Mouse (Mus musculus) hindbrain, embryonic 14.5 days (tissue): ENCODE results near the gene Olfr1425. TPM values are rescaled to one million over a fixed set of nuclear protein-coding genes. Genes with fewer than 3 reads are reported as not detected.
"Not testable (repeated sequence)": the region's sequence is repeated elsewhere in the genome, so short reads cannot be mapped to it uniquely, and the experiment has no call there.

Experiments used
- ATAC-seq: fragments of 200-750 bp; cut with Nextera tagmentation; 2 replicates; pipeline ENCODE4 v1.8.0; 2017; ENCODE audit warnings: moderate number of reproducible peaks, mild to moderate bottlenecking, moderate TSS enrichment, moderate library complexity; ENCODE audit not compliant: low FRiP score
- DNase-seq: peaks from one replicate; pipeline ENCODE4 v3.0.0-alpha.2; 2015; ENCODE audit warnings: low spot score
- H3K27ac ChIP-seq: fragments of 300-500 bp; sonication (generic); 2 replicates; pipeline ENCODE4 v1.5.1; 2014; ENCODE audit warnings: mild to moderate bottlenecking, moderate library complexity
- H3K27me3 ChIP-seq: fragments of 300-500 bp; sonication (generic); 2 replicates; pipeline ENCODE4 v1.6.1; 2014; ENCODE audit warnings: mild to moderate bottlenecking, low read length, mixed read lengths; ENCODE audit not compliant: control insufficient read depth, insufficient read depth
- H3K36me3 ChIP-seq: fragments of 300-500 bp; sonication (generic); replicated peaks from 2 replicates; pipeline ENCODE4 v1.6.1; 2014; ENCODE audit not compliant: control insufficient read depth, insufficient read depth
- H3K4me1 ChIP-seq: fragments of 300-500 bp; sonication (generic); replicated peaks from 2 replicates; pipeline ENCODE4 v1.6.1; 2014; ENCODE audit warnings: antibody characterized with exemption, low read length, mixed read lengths; ENCODE audit not compliant: control insufficient read depth, insufficient read depth
- H3K4me2 ChIP-seq: fragments of 300-500 bp; sonication (generic); replicated peaks from 2 replicates; pipeline ENCODE4 v1.6.1; 2014; ENCODE audit warnings: mild to moderate bottlenecking, moderate library complexity
- H3K4me3 ChIP-seq: fragments of 300-500 bp; sonication (generic); replicated peaks from 2 replicates; pipeline ENCODE4 v1.5.1; 2014; ENCODE audit warnings: mild to moderate bottlenecking, low read length
- H3K9ac ChIP-seq: fragments of 300-500 bp; sonication (generic); 2 replicates; pipeline ENCODE4 v1.6.1; 2014
- H3K9me3 ChIP-seq: fragments of 300-500 bp; sonication (generic); 2 replicates; pipeline ENCODE4 v1.6.1; 2016; ENCODE audit warnings: low read length; ENCODE audit not compliant: control insufficient read depth
- WGBS: fragments of 180-500 bp; shearing (Covaris S2); extraction: QIAGEN DNeasy Blood & Tissue Kit; methylation state at CpG from one replicate; pipeline ENCODE4 v1.1.7; 2014; 5-methylcytosine and 5-hydroxymethylcytosine counted together
- polyA plus RNA-seq: library from polyadenylated mRNA; unstranded; fragments of >200 nt; fragmentation: Nextera tagmentation; extraction: Ambion mirVana; gene quantifications from 2 replicates; pipeline ENCODE4 v1.2.1, GENCODE M21; 2014

The Olfr1425 gene
- not detected in 2 replicates for polyA plus RNA-seq

DNA sequence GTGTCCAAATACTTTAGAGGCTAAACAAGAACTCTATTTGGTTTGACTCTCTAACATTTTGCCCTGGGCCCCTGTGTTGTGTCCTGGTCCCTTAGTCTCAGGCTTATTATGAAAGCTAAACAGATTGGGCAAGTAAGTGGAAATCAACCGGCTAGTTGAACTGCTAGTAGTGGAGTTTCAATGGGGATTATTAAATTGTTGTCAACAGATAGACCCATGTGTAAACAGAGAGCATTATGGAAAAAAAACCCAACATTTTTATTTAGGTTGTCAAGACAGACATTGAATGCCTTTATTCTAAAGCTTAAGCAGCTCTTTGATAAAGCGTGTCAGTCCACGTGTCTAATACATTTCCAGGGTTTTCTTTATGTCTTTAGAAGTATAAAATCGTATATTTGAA, at the start of gene Olfr1425:
TSS of gene Olfr1425 (minus strand) at position 101 of the 400 bp plus-strand sequence.
- not testable (repeated sequence) for H3K36me3 ChIP-seq, H3K27me3 ChIP-seq, H3K4me3 ChIP-seq, DNase-seq, H3K27ac ChIP-seq, H3K9me3 ChIP-seq, H3K9ac ChIP-seq, H3K4me2 ChIP-seq, H3K4me1 ChIP-seq, ATAC-seq
- whole genome bisulfite sequencing = 86% methylated on average over 4 of the region's 4 CpGs

DNA sequence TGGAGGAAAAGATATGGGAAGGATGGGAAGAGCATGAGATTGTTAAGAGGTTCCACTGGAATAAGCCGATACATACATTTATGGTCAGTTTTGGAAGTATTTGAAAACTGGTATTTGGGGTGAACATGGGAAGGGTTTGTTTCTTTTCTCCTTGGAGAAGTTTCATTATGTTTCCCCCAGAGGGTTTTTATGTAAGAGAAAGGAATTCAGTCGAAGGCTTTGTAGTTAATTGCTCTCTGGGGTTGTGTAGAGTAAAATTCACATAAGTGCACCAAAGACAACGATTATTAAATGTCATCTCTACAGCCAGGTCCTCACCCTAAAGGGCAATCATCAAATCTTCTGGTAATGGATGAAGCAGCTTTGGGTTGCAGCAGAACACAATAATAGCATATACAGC, 45.6 kb upstream of the Olfr1425 start, which contains the start of gene Olfr76:
TSS of gene Olfr76 (minus strand) at position 101 of the 400 bp plus-strand sequence.
- ATAC-seq (no peak), DNase-seq (no peak)
- 79% methylated on average over 3 of the region's 3 CpGs for WGBS
- Histone ChIP-seq H3K36me3 (no peaks in the 10 kb centered on the region), H3K4me1 (no peaks in the 10 kb centered on the region), H3K27ac (no peak within 1 kb of the TSS), H3K4me2 (no peak within 1 kb of the TSS), H3K27me3 (no peaks in the 10 kb centered on the region), H3K4me3 (no peak within 1 kb of the TSS), H3K9me3 (no peaks in the 10 kb centered on the region), H3K9ac (no peak within 1 kb of the TSS)

DNA sequence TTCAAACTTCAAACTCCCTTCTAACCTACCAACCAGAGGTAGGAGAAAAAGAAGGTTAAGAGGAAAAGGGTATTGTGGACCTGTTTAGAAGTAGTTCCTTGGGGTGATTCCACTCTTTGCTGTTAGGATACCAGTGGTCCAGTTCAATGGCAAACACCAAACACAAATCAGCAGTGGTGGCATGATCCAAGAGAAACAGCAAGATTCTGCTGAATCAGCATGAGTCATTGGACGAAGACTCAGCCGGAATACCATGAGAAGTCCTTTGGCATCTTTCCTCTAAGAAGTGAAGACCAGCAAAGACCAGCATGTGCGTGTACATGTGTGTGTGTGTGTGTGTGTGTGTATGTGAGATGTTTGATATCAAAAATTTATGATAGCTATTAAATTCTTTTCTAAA, 38.9 kb upstream of the Olfr1425 start:
- Histone ChIP-seq H3K4me3 (no peak overlapping the region), H3K27ac (no peak overlapping the region), H3K9me3 (no peaks in the 10 kb centered on the region), H3K4me1 (no peaks in the 10 kb centered on the region), H3K36me3 (no peaks in the 10 kb centered on the region), H3K9ac (no peak overlapping the region), H3K4me2 (no peak overlapping the region), H3K27me3 (no peaks in the 10 kb centered on the region)
- DNase-seq (no peak), ATAC-seq (no peak)
- WGBS = 94% methylated on average over 3 of the region's 3 CpGs

DNA sequence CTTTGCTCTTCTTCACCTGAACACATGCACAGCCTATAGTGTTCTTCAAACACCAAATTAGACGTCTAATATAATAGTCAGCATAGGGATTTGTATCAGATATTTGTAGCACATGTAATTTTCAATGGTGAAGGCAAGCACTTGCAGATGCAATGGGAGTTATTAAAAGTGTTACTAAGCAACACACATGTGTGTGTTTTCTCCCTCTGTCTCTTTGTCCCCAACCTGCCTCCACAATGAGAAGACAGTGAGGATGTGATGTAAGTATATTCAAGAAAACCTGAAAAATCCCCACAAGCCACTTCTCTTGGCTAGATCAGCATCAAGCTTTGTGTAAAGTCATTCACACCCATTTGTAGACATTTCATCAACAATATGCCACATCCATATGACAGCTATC, 38.3 kb upstream of the Olfr1425 start, which contains the start of gene Olfr1428:
TSS of gene Olfr1428 (minus strand) at position 101 of the 400 bp plus-strand sequence.
- Histone ChIP-seq H3K9ac (no peak within 1 kb of the TSS), H3K27me3 (no peaks in the 10 kb centered on the region), H3K27ac (no peak within 1 kb of the TSS), H3K4me3 (no peak within 1 kb of the TSS), H3K4me1 (no peaks in the 10 kb centered on the region), H3K9me3 (no peaks in the 10 kb centered on the region), H3K4me2 (no peak within 1 kb of the TSS), H3K36me3 (no peaks in the 10 kb centered on the region)
- no peak for ATAC-seq
- 84% methylated on average over 1 of the region's 1 CpGs for WGBS
- DNase-seq = no peak

DNA sequence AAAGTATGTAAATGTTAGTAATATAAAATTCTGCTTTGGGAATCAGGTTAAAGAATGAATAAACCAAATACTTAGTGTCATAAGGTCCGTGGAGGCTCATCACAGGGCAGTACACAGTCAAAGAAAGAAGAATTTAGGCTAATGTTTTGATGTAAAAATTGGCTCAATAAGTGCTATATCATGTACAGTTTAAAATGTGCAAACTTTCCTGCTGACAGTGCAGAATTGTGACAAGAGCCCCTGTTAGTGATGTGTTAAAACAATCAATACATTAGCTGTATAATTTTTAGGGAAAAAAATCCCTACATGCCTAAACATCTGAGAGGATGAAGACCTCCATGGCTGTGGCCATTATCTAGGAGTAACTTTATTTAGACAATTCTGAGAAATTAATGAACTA, 36.3 kb upstream of the Olfr1425 start:
- no peak overlapping the region for H3K27ac ChIP-seq
- no peaks in the 10 kb centered on the region for H3K36me3 ChIP-seq
- no peaks in the 10 kb centered on the region for H3K9me3 ChIP-seq
- H3K4me1 ChIP-seq = no peaks in the 10 kb centered on the region
- WGBS = 70% methylated on average over 1 of the region's 1 CpGs
- no peak overlapping the region for H3K9ac ChIP-seq
- H3K4me3 ChIP-seq = no peak overlapping the region
- no peak for DNase-seq
- no peaks in the 10 kb centered on the region for H3K27me3 ChIP-seq
- no peak overlapping the region for H3K4me2 ChIP-seq
- ATAC-seq = no peak

DNA sequence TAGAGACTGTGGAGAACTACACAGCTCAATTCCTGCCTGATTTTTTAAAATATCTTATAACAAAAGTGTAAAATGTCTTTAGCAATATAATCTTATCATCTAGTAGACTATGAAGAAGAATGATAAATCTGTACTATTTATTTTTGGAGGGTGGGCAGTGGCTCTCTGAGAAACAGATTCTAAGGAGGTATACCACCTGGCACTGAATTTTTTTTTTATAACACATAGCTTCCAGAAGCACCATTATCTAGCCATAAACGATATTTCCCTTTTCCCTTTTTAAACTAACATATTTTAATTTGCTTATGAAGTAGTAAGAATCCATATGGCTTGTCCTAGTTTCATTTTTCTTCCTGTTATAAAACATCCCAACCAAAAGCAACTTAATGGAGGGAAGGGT, 27.0 kb upstream of the Olfr1425 start:
- H3K36me3 ChIP-seq = no peaks in the 10 kb centered on the region
- no peak for ATAC-seq
- no peak for DNase-seq
- no peaks in the 10 kb centered on the region for H3K9me3 ChIP-seq
- no peak overlapping the region for H3K4me2 ChIP-seq
- no peaks in the 10 kb centered on the region for H3K4me1 ChIP-seq
- WGBS = 61% methylated on average over 1 of the region's 1 CpGs
- H3K27ac ChIP-seq = no peak overlapping the region
- no peaks in the 10 kb centered on the region for H3K27me3 ChIP-seq
- H3K4me3 ChIP-seq = no peak overlapping the region
- no peak overlapping the region for H3K9ac ChIP-seq

DNA sequence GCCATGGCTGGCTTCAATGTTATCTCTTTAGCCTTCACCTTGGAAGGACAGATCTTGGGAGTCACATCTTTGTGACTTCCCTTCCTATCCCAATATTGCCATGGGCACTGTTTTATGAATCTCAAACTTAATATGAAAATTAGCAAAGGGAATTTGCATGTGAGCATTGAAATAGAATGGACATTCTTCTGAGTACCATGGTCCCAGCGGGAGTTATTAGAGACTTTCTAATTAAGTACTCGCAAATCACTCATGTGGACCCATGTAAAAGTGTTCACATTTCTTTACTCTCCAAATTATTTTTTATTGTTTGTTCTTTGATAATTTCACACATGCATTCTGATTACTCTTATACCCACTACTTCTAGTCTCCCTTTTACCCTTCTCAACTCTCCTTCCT, 25.7 kb upstream of the Olfr1425 start, which contains the start of gene Olfr1427:
TSS of gene Olfr1427 (minus strand) at position 101 of the 400 bp plus-strand sequence.
- H3K27me3 ChIP-seq = no peaks in the 10 kb centered on the region
- H3K36me3 ChIP-seq = no peaks in the 10 kb centered on the region
- H3K9me3 ChIP-seq = no peaks in the 10 kb centered on the region
- 91% methylated on average over 2 of the region's 2 CpGs for WGBS
- ATAC-seq (no peak), DNase-seq (no peak)
- no peak within 1 kb of the TSS for H3K4me2 ChIP-seq
- H3K4me1 ChIP-seq = no peaks in the 10 kb centered on the region
- H3K27ac ChIP-seq = no peak within 1 kb of the TSS
- H3K4me3 ChIP-seq = no peak within 1 kb of the TSS
- no peak within 1 kb of the TSS for H3K9ac ChIP-seq

DNA sequence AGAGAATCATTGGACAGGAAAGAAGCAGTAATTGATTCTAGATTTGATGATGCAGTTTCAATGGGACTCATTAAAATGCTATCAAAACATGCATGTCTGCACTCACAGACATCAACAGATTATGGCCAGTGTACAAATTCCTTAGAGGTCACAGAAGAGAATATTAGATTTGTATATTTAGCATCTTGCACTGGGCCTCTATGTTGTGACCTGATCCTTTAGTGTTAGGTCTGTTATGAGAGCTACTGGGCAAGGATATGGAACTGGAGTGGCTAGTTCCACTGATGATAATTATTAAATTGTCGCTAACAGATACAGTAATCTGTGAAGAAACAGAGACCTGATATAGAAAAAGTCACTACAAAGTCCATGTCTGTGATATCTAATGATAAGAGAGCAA, 14.4 kb upstream of the Olfr1425 start, which contains the start of gene Olfr1426:
TSS of gene Olfr1426 (minus strand) at position 101 of the 400 bp plus-strand sequence.
- Histone ChIP-seq H3K27me3 (no peaks in the 10 kb centered on the region), H3K36me3 (no peaks in the 10 kb centered on the region), H3K9ac (no peak within 1 kb of the TSS), H3K27ac (no peak within 1 kb of the TSS), H3K4me3 (no peak within 1 kb of the TSS), H3K4me2 (no peak within 1 kb of the TSS), H3K9me3 (no peaks in the 10 kb centered on the region), H3K4me1 (no peaks in the 10 kb centered on the region)
- 87% methylated on average over 1 of the region's 1 CpGs for WGBS
- no peak for ATAC-seq
- no peak for DNase-seq

DNA sequence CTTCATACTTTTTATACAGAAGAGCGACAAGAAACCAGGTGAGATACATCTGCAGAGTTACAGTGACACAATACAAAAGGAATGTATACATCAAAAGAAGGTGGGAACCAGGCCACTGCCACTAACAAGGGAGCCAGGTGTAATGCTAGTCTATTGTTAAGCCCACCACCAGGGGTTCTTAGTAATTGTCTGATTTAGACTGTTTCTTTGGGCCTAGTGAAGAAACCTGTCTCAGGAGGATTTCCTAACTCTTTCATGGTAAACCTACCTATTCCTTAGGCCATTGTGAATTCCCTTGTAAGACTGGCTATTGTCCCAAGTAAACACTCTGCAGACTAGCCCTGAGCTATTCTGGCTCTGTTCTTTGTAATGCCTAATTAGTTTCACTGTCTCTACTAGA, 8.0 kb downstream of the Olfr1425 start:
- H3K27me3 ChIP-seq, ATAC-seq, H3K36me3 ChIP-seq, H3K9me3 ChIP-seq, DNase-seq, H3K4me2 ChIP-seq, H3K9ac ChIP-seq, H3K4me3 ChIP-seq, H3K27ac ChIP-seq, H3K4me1 ChIP-seq: not testable (repeated sequence)
- WGBS = 85% methylated on average over 1 of the region's 1 CpGs

DNA sequence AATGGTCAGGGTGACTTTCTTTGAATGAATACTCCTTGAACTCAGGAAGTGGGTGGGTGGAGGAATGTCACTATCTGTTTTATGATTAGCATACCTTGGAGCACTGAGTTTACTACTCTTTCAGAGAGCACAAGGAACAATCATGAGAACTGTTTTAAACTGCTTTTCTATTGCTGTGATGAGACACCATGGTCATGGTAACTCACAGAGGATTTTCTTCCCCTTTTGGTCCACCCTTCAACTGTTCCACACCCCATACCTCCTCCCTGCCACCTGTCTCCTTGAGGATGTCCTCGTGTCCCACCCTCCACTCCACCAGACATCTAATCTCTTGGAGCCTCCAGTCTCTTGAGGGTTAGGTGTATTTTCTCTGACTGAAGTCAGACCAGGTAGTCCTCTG, 9.7 kb downstream of the Olfr1425 start:
- WGBS = 72% methylated on average over 1 of the region's 1 CpGs
- H3K4me2 ChIP-seq, H3K9ac ChIP-seq, H3K27me3 ChIP-seq, H3K4me3 ChIP-seq, H3K27ac ChIP-seq, H3K9me3 ChIP-seq, H3K36me3 ChIP-seq, ATAC-seq, H3K4me1 ChIP-seq, DNase-seq: not testable (repeated sequence)
